Mouse (Mus musculus): ENCODE measurements around the gene Mical2. TPM values are rescaled to one million over a fixed set of nuclear protein-coding genes. Genes with fewer than 3 reads are reported as not detected.

The Mical2 gene
- total and polyA plus RNA-seq, 3 experiments = 44.8 to 89.1 (median 87.7) TPM

GRCm38 (mm10) chr7:112331804-112332203, 106.1 kb downstream of the Mical2 start:
- Histone ChIP-seq H3K36me3 (ENCODE audit: control insufficient read depth, insufficient read depth, low read length) (no peaks in the 10 kb centered on the region; the same call in 1 of the 2 replicates), H3K79me2 (replicated peaks; ENCODE audit: control insufficient read depth, insufficient read depth, low read length) (no peaks in the 10 kb centered on the region), H3K27ac (no peak overlapping the region), H3K4me1 (ENCODE audit: control insufficient read depth, insufficient read depth, low read length) (peaks cover 2% of the 10 kb centered on the region), H3K9ac (ENCODE audit: low read depth, low read length) (no peak overlapping the region), H3K27me3 (ENCODE audit: control insufficient read depth, insufficient read depth, low read length) (no peaks in the 10 kb centered on the region), H3K4me3 (no peak overlapping the region)
- no peak for TF ChIP-seq EP300 (IDR thresholded peaks at IDR 0.05; ENCODE audit: insufficient read depth, low read depth, low read length)
- TF ChIP-seq CTCF (IDR thresholded peaks at IDR 0.05) = 0 out of 2 replicates have a peak, but pooled peaks have one; percentile 11
- no peak for TF ChIP-seq POLR2A (IDR thresholded peaks at IDR 0.05; ENCODE audit: insufficient read depth, low read depth, low read length)
- intact Hi-C loops (cut with DNase I) = no loop called here
- 69% methylated on average over 8 of the region's 8 CpGs for WGBS
- DNase-seq = no peak

- H3K4me3 ChIP-seq = no peak overlapping the region
- intact Hi-C loops (cut with DNase I) = no loop called here
- TF ChIP-seq EP300 (IDR thresholded peaks at IDR 0.05; ENCODE audit: insufficient read depth, low read depth, low read length) (no peak), CTCF (IDR thresholded peaks at IDR 0.05) (no peak), POLR2A (IDR thresholded peaks at IDR 0.05; ENCODE audit: insufficient read depth, low read depth, low read length) (no peak)
- 57% methylated on average over 5 of the region's 5 CpGs for WGBS
- no peaks in the 10 kb centered on the region for H3K79me2 ChIP-seq (replicated peaks; ENCODE audit: control insufficient read depth, insufficient read depth, low read length)
- H3K9ac ChIP-seq (ENCODE audit: low read depth, low read length) = no peak overlapping the region
- no peaks in the 10 kb centered on the region; the same call in 1 of the 2 replicates for H3K36me3 ChIP-seq (ENCODE audit: control insufficient read depth, insufficient read depth, low read length)
- DNase-seq = no peak
- H3K27ac ChIP-seq = no peak overlapping the region
- no peaks in the 10 kb centered on the region for H3K27me3 ChIP-seq (ENCODE audit: control insufficient read depth, insufficient read depth, low read length)
- H3K4me1 ChIP-seq (ENCODE audit: control insufficient read depth, insufficient read depth, low read length) = peaks cover 2% of the 10 kb centered on the region
Observed at GRCm38 (mm10) chr7:112332426-112332825, 106.8 kb downstream of the Mical2 start.

- WGBS = 78% methylated on average over 7 of the region's 7 CpGs
- Histone ChIP-seq H3K4me1 (ENCODE audit: control insufficient read depth, insufficient read depth, low read length) (peaks cover 2% of the 10 kb centered on the region), H3K27ac (no peak overlapping the region), H3K36me3 (ENCODE audit: control insufficient read depth, insufficient read depth, low read length) (no peaks in the 10 kb centered on the region; the same call in 1 of the 2 replicates), H3K79me2 (replicated peaks; ENCODE audit: control insufficient read depth, insufficient read depth, low read length) (no peaks in the 10 kb centered on the region), H3K27me3 (ENCODE audit: control insufficient read depth, insufficient read depth, low read length) (no peaks in the 10 kb centered on the region), H3K9ac (ENCODE audit: low read depth, low read length) (no peak overlapping the region), H3K4me3 (no peak overlapping the region)
- DNase-seq = no peak
- intact Hi-C loops (cut with DNase I) = no loop called here
- no peak for TF ChIP-seq EP300 (IDR thresholded peaks at IDR 0.05; ENCODE audit: insufficient read depth, low read depth, low read length)
- no peak for TF ChIP-seq CTCF (IDR thresholded peaks at IDR 0.05)
- TF ChIP-seq POLR2A (IDR thresholded peaks at IDR 0.05; ENCODE audit: insufficient read depth, low read depth, low read length) = no peak
Observed at GRCm38 (mm10) chr7:112333404-112333803, 107.7 kb downstream of the Mical2 start.

GRCm38 (mm10) chr7:112336213-112336631, 110.6 kb downstream of the Mical2 start:
- Histone ChIP-seq H3K79me2 (replicated peaks; ENCODE audit: control insufficient read depth, insufficient read depth, low read length) (no peaks in the 10 kb centered on the region), H3K4me1 (ENCODE audit: control insufficient read depth, insufficient read depth, low read length) (peaks cover 2% of the 10 kb centered on the region), H3K4me3 (no peak overlapping the region), H3K9ac (ENCODE audit: low read depth, low read length) (no peak overlapping the region), H3K27me3 (ENCODE audit: control insufficient read depth, insufficient read depth, low read length) (no peaks in the 10 kb centered on the region), H3K36me3 (ENCODE audit: control insufficient read depth, insufficient read depth, low read length) (no peaks in the 10 kb centered on the region; the same call in 1 of the 2 replicates), H3K27ac (peak overlapping the region; percentile 38; the same call in 1 of the 2 replicates)
- DNase-seq = peak; percentile 56 to 65
- 67% methylated on average over 6 of the region's 6 CpGs for WGBS
- intact Hi-C loops (cut with DNase I) = no loop called here
- TF ChIP-seq POLR2A (IDR thresholded peaks at IDR 0.05; ENCODE audit: insufficient read depth, low read depth, low read length) (no peak), EP300 (IDR thresholded peaks at IDR 0.05; ENCODE audit: insufficient read depth, low read depth, low read length) (no peak), CTCF (IDR thresholded peaks at IDR 0.05) (no peak)

GRCm38 (mm10) chr7:112336769-112337168, 111.1 kb downstream of the Mical2 start:
- Histone ChIP-seq H3K27me3 (ENCODE audit: control insufficient read depth, insufficient read depth, low read length) (no peaks in the 10 kb centered on the region), H3K27ac (peak overlapping the region; percentile 38), H3K36me3 (ENCODE audit: control insufficient read depth, insufficient read depth, low read length) (no peaks in the 10 kb centered on the region; the same call in 1 of the 2 replicates), H3K4me1 (ENCODE audit: control insufficient read depth, insufficient read depth, low read length) (peaks cover 2% of the 10 kb centered on the region), H3K9ac (ENCODE audit: low read depth, low read length) (no peak overlapping the region), H3K4me3 (no peak overlapping the region), H3K79me2 (replicated peaks; ENCODE audit: control insufficient read depth, insufficient read depth, low read length) (no peaks in the 10 kb centered on the region)
- intact Hi-C loops (cut with DNase I) = no loop called here
- WGBS = 55% methylated on average over 15 of the region's 15 CpGs
- TF ChIP-seq POLR2A (IDR thresholded peaks at IDR 0.05; ENCODE audit: insufficient read depth, low read depth, low read length) (no peak), CTCF (IDR thresholded peaks at IDR 0.05) (no peak), EP300 (IDR thresholded peaks at IDR 0.05; ENCODE audit: insufficient read depth, low read depth, low read length) (no peak)
- DNase-seq = peak; percentile 62 to 71

- intact Hi-C loops (cut with DNase I) = no loop called here
- 74% methylated on average over 5 of the region's 5 CpGs for WGBS
- no peaks in the 10 kb centered on the region for H3K79me2 ChIP-seq (replicated peaks; ENCODE audit: control insufficient read depth, insufficient read depth, low read length)
- no peaks in the 10 kb centered on the region; the same call in 1 of the 2 replicates for H3K36me3 ChIP-seq (ENCODE audit: control insufficient read depth, insufficient read depth, low read length)
- H3K4me3 ChIP-seq = no peak overlapping the region
- no peak for TF ChIP-seq CTCF (IDR thresholded peaks at IDR 0.05)
- no peak for TF ChIP-seq EP300 (IDR thresholded peaks at IDR 0.05; ENCODE audit: insufficient read depth, low read depth, low read length)
- TF ChIP-seq POLR2A (IDR thresholded peaks at IDR 0.05; ENCODE audit: insufficient read depth, low read depth, low read length) = no peak
- no peaks in the 10 kb centered on the region for H3K27me3 ChIP-seq (ENCODE audit: control insufficient read depth, insufficient read depth, low read length)
- no peak overlapping the region for H3K27ac ChIP-seq
- no peak overlapping the region for H3K9ac ChIP-seq (ENCODE audit: low read depth, low read length)
- DNase-seq = no peak
- peaks cover 2% of the 10 kb centered on the region for H3K4me1 ChIP-seq (ENCODE audit: control insufficient read depth, insufficient read depth, low read length)
Observed at GRCm38 (mm10) chr7:112337736-112338135, 112.1 kb downstream of the Mical2 start.
